In the genomic region with DNA sequence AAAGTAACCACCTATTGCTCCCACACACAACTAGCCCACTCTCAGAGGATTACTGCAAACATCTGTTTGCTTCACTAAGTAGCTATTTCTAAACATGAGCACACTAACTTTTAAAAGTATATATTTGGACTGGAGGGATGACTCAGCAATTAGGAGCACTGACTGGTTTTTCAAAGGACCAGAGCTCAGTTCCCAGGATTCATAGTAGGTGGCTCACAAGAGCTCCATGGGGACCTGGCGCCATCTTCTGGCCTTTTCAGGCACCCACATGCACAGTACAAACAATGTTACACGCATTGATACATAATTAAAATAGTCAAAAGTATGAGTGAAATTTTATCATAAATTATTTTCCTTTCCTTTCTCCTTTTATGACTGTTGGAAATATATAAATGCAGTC, we compare ENCODE assay signal across 8 mouse cellular contexts. TPM values are rescaled to one million over a fixed set of nuclear protein-coding genes. Genes with fewer than 3 reads are reported as not detected.
A peak's percentile ranks its signal among the peaks of the same experiment; 100 is the strongest.
DNase-seq lines count a peak whose midpoint lies in the region; ATAC-seq and TF ChIP-seq lines count a peak whose summit lies in the region.

No protein-coding gene starts in this region.

- H3K4me3 ChIP-seq in midbrain, postnatal 0 days (ENCODE audit: low read depth, low read length) = no peak overlapping the region
- H3K4me3 ChIP-seq in midbrain, embryonic 15.5 days = no peak overlapping the region
- no peak overlapping the region for H3K4me3 ChIP-seq in small intestine, adult 2 months (ENCODE audit: low read depth, low read length)
- H3K4me3 ChIP-seq in hindbrain, embryonic 12.5 days = no peak overlapping the region

- no peaks in the 10 kb centered on the region for H3K27me3 ChIP-seq in midbrain, postnatal 0 days (ENCODE audit: insufficient read depth, low read length)
- no peaks in the 10 kb centered on the region for H3K27me3 ChIP-seq in midbrain, embryonic 15.5 days (replicated peaks)
- no peaks in the 10 kb centered on the region for H3K27me3 ChIP-seq in small intestine, adult 2 months (ENCODE audit: control insufficient read depth, insufficient read depth, low read length)
- peaks cover 4% of the 10 kb centered on the region; the same call in 1 of the 2 replicates for H3K27me3 ChIP-seq in hindbrain, embryonic 12.5 days

- no peak for ATAC-seq in midbrain, postnatal 0 days (ENCODE audit: low FRiP score)
- ATAC-seq in midbrain, embryonic 15.5 days (replicated peaks) = no peak
- peak; percentile 64 for ATAC-seq in erythroblast, adult 5-6 weeks (replicated peaks; ENCODE audit: low FRiP score, poor library complexity, severe bottlenecking)
- ATAC-seq in hindbrain, embryonic 12.5 days (ENCODE audit: low FRiP score) = no peak

- intact Hi-C loops in left cerebral cortex, postnatal 36 days (cut with DNase I) = loop anchor here (5.0 kb wide), 1 partner anchor 67 kb away; no protein-coding TSS in a partner anchor

- TF ChIP-seq CTCF in midbrain, postnatal 0 days (IDR thresholded peaks at IDR 0.05) = peak; percentile 60
- peak; percentile 73; the same call in 1 of the 2 replicates for TF ChIP-seq CTCF in small intestine, adult 2 months (IDR thresholded peaks at IDR 0.05; ENCODE audit: extremely low read depth, insufficient read length, insufficient replicate concordance, low read depth, low read length)

- H3K9ac ChIP-seq in midbrain, postnatal 0 days (replicated peaks; ENCODE audit: low read length, poor library complexity, severe bottlenecking) = no peak overlapping the region
- H3K9ac ChIP-seq in midbrain, embryonic 15.5 days = no peak overlapping the region
- H3K9ac ChIP-seq in hindbrain, embryonic 12.5 days = no peak overlapping the region

- no peaks in the 10 kb centered on the region for H3K4me1 ChIP-seq in midbrain, postnatal 0 days (ENCODE audit: insufficient read depth, low read length)
- no peaks in the 10 kb centered on the region for H3K4me1 ChIP-seq in midbrain, embryonic 15.5 days
- H3K4me1 ChIP-seq in small intestine, adult 2 months (ENCODE audit: control insufficient read depth, insufficient read depth, insufficient read length, low read length) = no peaks in the 10 kb centered on the region
- no peaks in the 10 kb centered on the region for H3K4me1 ChIP-seq in hindbrain, embryonic 12.5 days

- TF ChIP-seq POLR2A in small intestine, adult 2 months (IDR thresholded peaks at IDR 0.05; ENCODE audit: low read depth, low read length) = no peak

- WGBS in midbrain, postnatal 0 days = 23% methylated on average over 2 of the region's 2 CpGs
- WGBS in midbrain, embryonic 15.5 days = 29% methylated on average over 2 of the region's 2 CpGs
- WGBS in small intestine, adult 2 months = 31% methylated on average over 2 of the region's 2 CpGs
- 23% methylated on average over 2 of the region's 2 CpGs for WGBS in hindbrain, embryonic 12.5 days

- no peak overlapping the region for H3K27ac ChIP-seq in midbrain, postnatal 0 days (ENCODE audit: low read depth, low read length)
- H3K27ac ChIP-seq in midbrain, embryonic 15.5 days = no peak overlapping the region
- no peak overlapping the region for H3K27ac ChIP-seq in small intestine, adult 2 months (ENCODE audit: insufficient read depth, low read depth, low read length)
- no peak overlapping the region for H3K27ac ChIP-seq in hindbrain, embryonic 12.5 days

- no peaks in the 10 kb centered on the region for H3K36me3 ChIP-seq in midbrain, postnatal 0 days (ENCODE audit: insufficient read depth, low read length)
- H3K36me3 ChIP-seq in midbrain, embryonic 15.5 days (replicated peaks) = no peaks in the 10 kb centered on the region
- no peaks in the 10 kb centered on the region for H3K36me3 ChIP-seq in small intestine, adult 2 months (ENCODE audit: control insufficient read depth, insufficient read depth, low read length)
- no peaks in the 10 kb centered on the region for H3K36me3 ChIP-seq in hindbrain, embryonic 12.5 days

- no peaks in the 10 kb centered on the region for H3K9me3 ChIP-seq in midbrain, postnatal 0 days (ENCODE audit: low read length)
- H3K9me3 ChIP-seq in midbrain, embryonic 15.5 days = no peaks in the 10 kb centered on the region; the same call in 1 of the 2 replicates
- no peaks in the 10 kb centered on the region for H3K9me3 ChIP-seq in hindbrain, embryonic 12.5 days (replicated peaks)

- no peak overlapping the region for H3K4me2 ChIP-seq in midbrain, postnatal 0 days (ENCODE audit: low read depth, low read length, poor library complexity, severe bottlenecking)
- H3K4me2 ChIP-seq in midbrain, embryonic 15.5 days = no peak overlapping the region
- H3K4me2 ChIP-seq in hindbrain, embryonic 12.5 days (replicated peaks) = no peak overlapping the region

- DNase-seq in adrenal gland, adult 2 months = peak; percentile 31
- no peak for DNase-seq in adrenal gland, adult 8-10 months
- DNase-seq in midbrain, postnatal 0 days (ENCODE audit: low spot score) = no peak
- DNase-seq in left cerebral cortex, postnatal 36 days (ENCODE audit: low spot score in 2 of 2) = no peak

RNA-seq across cellular contexts. Expression of a gene that starts 46.8 kb away (rescaled TPM):
- 10 to 100 TPM; 17.8 to 30.8 TPM for total RNA-seq in adrenal gland, adult 2 months (2021)
- 2.5 and 3.8 TPM in 2 replicates for polyA plus RNA-seq in adrenal gland, adult 2 months (2012; rRNA removed)
- 10 to 100 TPM; 14.4 to 19.3 (median 17.6) TPM for total RNA-seq in adrenal gland, adult 8-10 months (2022)
- 19.2 and 24.0 TPM in 2 replicates for total RNA-seq in midbrain, postnatal 0 days (2014; rRNA removed)
- 27.0 and 32.0 TPM in 2 replicates for polyA plus RNA-seq in midbrain, postnatal 0 days (2015; fragmentation: Nextera tagmentation; extraction: Ambion mirVana)
- polyA plus RNA-seq in midbrain, embryonic 15.5 days (2015; fragmentation: Nextera tagmentation; extraction: Ambion mirVana) = 28.9 and 31.0 TPM in 2 replicates
- 13.8 and 21.1 TPM in 2 replicates for total RNA-seq in erythroblast, adult 5-6 weeks (2015; ENCODE audit: low replicate concordance)
- total RNA-seq in erythroblast, adult 5-6 weeks (2017; ENCODE audit: low replicate concordance) = 21.8 and 29.0 TPM in 2 replicates
- polyA plus RNA-seq in small intestine, adult 2 months (2012; rRNA removed) = 2.8 and 3.3 TPM in 2 replicates
- total RNA-seq in left cerebral cortex, postnatal 36 days (2021) = 1 to 10 TPM; 4.6 to 6.2 TPM
- polyA plus RNA-seq in hindbrain, embryonic 12.5 days (2016; fragmentation: Nextera tagmentation; extraction: Ambion mirVana) = 29.8 and 30.0 TPM in 2 replicates

RNA-seq across cellular contexts. Expression of a gene that starts 46.9 kb away (rescaled TPM):
- total RNA-seq in adrenal gland, adult 2 months (2021) = 10 to 100 TPM; 62.1 to 77.7 TPM
- polyA plus RNA-seq in adrenal gland, adult 2 months (2012; rRNA removed) = 44.4 and 52.1 TPM in 2 replicates
- total RNA-seq in adrenal gland, adult 8-10 months (2022) = 10 to 100 TPM; 66.9 to 77.3 (median 71.4) TPM
- total RNA-seq in midbrain, postnatal 0 days (2014; rRNA removed) = 23.2 and 31.6 TPM in 2 replicates
- polyA plus RNA-seq in midbrain, postnatal 0 days (2015; fragmentation: Nextera tagmentation; extraction: Ambion mirVana) = 8.7 and 9.0 TPM in 2 replicates
- 22.8 and 23.4 TPM in 2 replicates for polyA plus RNA-seq in midbrain, embryonic 15.5 days (2015; fragmentation: Nextera tagmentation; extraction: Ambion mirVana)
- 51.6 and 54.6 TPM in 2 replicates for total RNA-seq in erythroblast, adult 5-6 weeks (2015; ENCODE audit: low replicate concordance)
- 71.1 and 78.7 TPM in 2 replicates for total RNA-seq in erythroblast, adult 5-6 weeks (2017; ENCODE audit: low replicate concordance)
- 4.1 and 19.5 TPM in 2 replicates for polyA plus RNA-seq in small intestine, adult 2 months (2012; rRNA removed)
- total RNA-seq in left cerebral cortex, postnatal 36 days (2021) = 10 to 100 TPM; 19.0 to 20.8 TPM
- 52.5 and 55.4 TPM in 2 replicates for polyA plus RNA-seq in hindbrain, embryonic 12.5 days (2016; fragmentation: Nextera tagmentation; extraction: Ambion mirVana)

RNA-seq across cellular contexts. Expression of a gene that starts 59.3 kb away (rescaled TPM):
- total RNA-seq in adrenal gland, adult 2 months (2021) = not detected
- polyA plus RNA-seq in adrenal gland, adult 2 months (2012; rRNA removed) = 0.29 and 0.51 TPM in 2 replicates
- under 1 TPM; 0.05 to 0.09 (median 0.08) TPM for total RNA-seq in adrenal gland, adult 8-10 months (2022)
- 0.57 and 3.3 TPM in 2 replicates for total RNA-seq in midbrain, postnatal 0 days (2014; rRNA removed)
- polyA plus RNA-seq in midbrain, postnatal 0 days (2015; fragmentation: Nextera tagmentation; extraction: Ambion mirVana) = 0.16 and 0.25 TPM in 2 replicates
- polyA plus RNA-seq in midbrain, embryonic 15.5 days (2015; fragmentation: Nextera tagmentation; extraction: Ambion mirVana) = 0.37 and 0.41 TPM in 2 replicates
- total RNA-seq in erythroblast, adult 5-6 weeks (2015; ENCODE audit: low replicate concordance) = 1.0 and 1.2 TPM in 2 replicates
- total RNA-seq in erythroblast, adult 5-6 weeks (2017; ENCODE audit: low replicate concordance) = 0.28 and 0.43 TPM in 2 replicates
- 10.0 and 11.4 TPM in 2 replicates for polyA plus RNA-seq in small intestine, adult 2 months (2012; rRNA removed)
- under 1 TPM; 0.25 to 0.69 TPM for total RNA-seq in left cerebral cortex, postnatal 36 days (2021)
- 5.0 and 6.1 TPM in 2 replicates for polyA plus RNA-seq in hindbrain, embryonic 12.5 days (2016; fragmentation: Nextera tagmentation; extraction: Ambion mirVana)
